15 mouse cellular contexts compared by ENCODE assay signal in genomic region chr9:21697121-21697520, GRCm38 (mm10).
"Had no signal": no experiment of that assay in that cellular context is flagged by ENCODE, and none has a peak within 500 bp of the region (broad histone marks: within the 10 kb centered on the region; RNA-seq: fewer than 3 reads in every experiment).

No protein-coding gene starts in this region.

- H3K9me3 ChIP-seq: liver, embryonic 13.5 days; lung, embryonic 15.5 days; megakaryocyte, embryonic 14.5 days; midbrain, embryonic 15.5 days; neural tube, embryonic 12.5 days; stomach, embryonic 15.5 days had no signal

- H3K27me3 ChIP-seq: liver, embryonic 13.5 days; lung, embryonic 15.5 days; megakaryocyte, embryonic 14.5 days; midbrain, embryonic 15.5 days; neural tube, embryonic 12.5 days; stomach, embryonic 15.5 days had no signal

- H3K27ac ChIP-seq: hindbrain, postnatal 0 days; left cerebral cortex, adult 2 months; liver, embryonic 13.5 days; lung, embryonic 15.5 days; macrophage; midbrain, embryonic 15.5 days; neural tube, embryonic 12.5 days; stomach, embryonic 15.5 days had no signal

- H3K9ac ChIP-seq: liver, embryonic 13.5 days; liver, postnatal 0 days; lung, embryonic 15.5 days; midbrain, embryonic 15.5 days; neural tube, embryonic 12.5 days; stomach, embryonic 15.5 days had no signal

- H3K4me1 ChIP-seq: liver, embryonic 13.5 days; lung, embryonic 15.5 days; midbrain, embryonic 15.5 days; neural tube, embryonic 12.5 days; stomach, embryonic 15.5 days had no signal

- H3K4me2 ChIP-seq: liver, embryonic 13.5 days; lung, embryonic 15.5 days; midbrain, embryonic 11.5 days; midbrain, embryonic 15.5 days; neural tube, embryonic 12.5 days; stomach, embryonic 15.5 days had no signal

- H3K4me3 ChIP-seq: left cerebral cortex, adult 2 months; liver, embryonic 13.5 days; lung, embryonic 15.5 days; megakaryocyte, embryonic 14.5 days; midbrain, embryonic 15.5 days; neural tube, embryonic 12.5 days; stomach, embryonic 15.5 days had no signal

- DNase-seq: liver; liver, embryonic 13.5 days; liver, postnatal 0 days; lung, postnatal 14 days; right cerebral cortex, postnatal 4 days; thymus, postnatal 36 days had no signal

- ATAC-seq: hindbrain, postnatal 0 days; liver, postnatal 0 days; midbrain, embryonic 15.5 days had no signal
